Mouse (Mus musculus) ES-E14 (cell line): Measurements from ENCODE around the gene Colgalt2.

Experiments
- CHD2 ChIP-seq: IDR thresholded peaks from 2 replicates; pipeline ENCODE4 v1.6.1; 2014; ENCODE audit warnings: mild to moderate bottlenecking, low read depth, low read length, inconsistent platforms
- HCFC1 ChIP-seq: IDR thresholded peaks from 2 replicates; pipeline ENCODE4 v1.6.1; 2012; ENCODE audit warnings: low read length, inconsistent platforms, borderline replicate concordance; ENCODE audit not compliant: insufficient read depth
- MAFK ChIP-seq: IDR thresholded peaks from 2 replicates; pipeline ENCODE4 v1.6.1; 2014; ENCODE audit warnings: mild to moderate bottlenecking, low read depth, low read length, inconsistent platforms; ENCODE audit not compliant: insufficient read depth
- ZC3H11A ChIP-seq: IDR thresholded peaks from 2 replicates; pipeline ENCODE4 v1.6.1; 2012; ENCODE audit warnings: low read depth, mild to moderate bottlenecking, inconsistent platforms, low read length, borderline replicate concordance
- ZNF384 ChIP-seq: IDR thresholded peaks from 2 replicates; pipeline ENCODE4 v1.6.1; 2012; ENCODE audit warnings: low read depth, low read length, inconsistent platforms

- TF ChIP-seq ZC3H11A (no peak), HCFC1 (no peak), CHD2 (no peak), MAFK (no peak), ZNF384 (no peak)
These were observed 66.7 kb downstream of the Colgalt2 start for GRCm38 (mm10) chr1:152466280-152466679.
